ENCODE assay signal across 14 mouse cellular contexts in genomic region chr16:8761894-8762293, GRCm38 (mm10).
"Had no signal": no experiment of that assay in that cellular context is flagged by ENCODE, and none has a peak within 500 bp of the region (broad histone marks: within the 10 kb centered on the region; RNA-seq: fewer than 3 reads in every experiment).

No protein-coding gene starts in this region.

- H3K27me3 ChIP-seq: midbrain, embryonic 15.5 days; neural tube, embryonic 12.5 days had no signal

- H3K4me2 ChIP-seq: midbrain, embryonic 11.5 days; midbrain, embryonic 15.5 days; neural tube, embryonic 12.5 days had no signal

- ATAC-seq: intestine, embryonic 16.5 days; lung, postnatal 0 days; midbrain, embryonic 15.5 days had no signal

- H3K9ac ChIP-seq: midbrain, embryonic 15.5 days; neural tube, embryonic 12.5 days had no signal

- DNase-seq: kidney, adult 8-10 months; kidney, postnatal 10 days; lung, adult 2 months; lung, postnatal 4 days; retina, postnatal 1 day; right cerebral cortex, postnatal 4 days; thymus, postnatal 14 days had no signal

- H3K27ac ChIP-seq: limb, embryonic 10.5 days; midbrain, embryonic 15.5 days; neural tube, embryonic 12.5 days had no signal

- H3K36me3 ChIP-seq: limb, embryonic 10.5 days; midbrain, embryonic 15.5 days; neural tube, embryonic 12.5 days had no signal

- H3K9me3 ChIP-seq: limb, embryonic 10.5 days; midbrain, embryonic 15.5 days; neural tube, embryonic 12.5 days had no signal

- H3K4me3 ChIP-seq: left cerebral cortex, adult 2 months; limb, embryonic 10.5 days; midbrain, embryonic 15.5 days; neural tube, embryonic 12.5 days had no signal

- H3K4me1 ChIP-seq: limb, embryonic 10.5 days; midbrain, embryonic 15.5 days; neural tube, embryonic 12.5 days had no signal
